Mouse (Mus musculus) testis, adult 2 months (tissue): ENCODE data around the gene Scyl1.

Experiments
- CTCF ChIP-seq: fragments of 200-500 bp; IDR thresholded peaks from 2 replicates; pipeline ENCODE4 v1.5.1; 2012; ENCODE audit warnings: low read depth, mild to moderate bottlenecking, inconsistent platforms, low read length, moderate library complexity; ENCODE audit not compliant: control insufficient read depth, insufficient read depth, insufficient replicate concordance
- POLR2A ChIP-seq: fragments of 200-500 bp; IDR thresholded peaks from 2 replicates; pipeline ENCODE4 v1.6.1; 2012; ENCODE audit warnings: low read depth, mild to moderate bottlenecking, inconsistent platforms, low read length, moderate library complexity; ENCODE audit not compliant: control insufficient read depth

DNA sequence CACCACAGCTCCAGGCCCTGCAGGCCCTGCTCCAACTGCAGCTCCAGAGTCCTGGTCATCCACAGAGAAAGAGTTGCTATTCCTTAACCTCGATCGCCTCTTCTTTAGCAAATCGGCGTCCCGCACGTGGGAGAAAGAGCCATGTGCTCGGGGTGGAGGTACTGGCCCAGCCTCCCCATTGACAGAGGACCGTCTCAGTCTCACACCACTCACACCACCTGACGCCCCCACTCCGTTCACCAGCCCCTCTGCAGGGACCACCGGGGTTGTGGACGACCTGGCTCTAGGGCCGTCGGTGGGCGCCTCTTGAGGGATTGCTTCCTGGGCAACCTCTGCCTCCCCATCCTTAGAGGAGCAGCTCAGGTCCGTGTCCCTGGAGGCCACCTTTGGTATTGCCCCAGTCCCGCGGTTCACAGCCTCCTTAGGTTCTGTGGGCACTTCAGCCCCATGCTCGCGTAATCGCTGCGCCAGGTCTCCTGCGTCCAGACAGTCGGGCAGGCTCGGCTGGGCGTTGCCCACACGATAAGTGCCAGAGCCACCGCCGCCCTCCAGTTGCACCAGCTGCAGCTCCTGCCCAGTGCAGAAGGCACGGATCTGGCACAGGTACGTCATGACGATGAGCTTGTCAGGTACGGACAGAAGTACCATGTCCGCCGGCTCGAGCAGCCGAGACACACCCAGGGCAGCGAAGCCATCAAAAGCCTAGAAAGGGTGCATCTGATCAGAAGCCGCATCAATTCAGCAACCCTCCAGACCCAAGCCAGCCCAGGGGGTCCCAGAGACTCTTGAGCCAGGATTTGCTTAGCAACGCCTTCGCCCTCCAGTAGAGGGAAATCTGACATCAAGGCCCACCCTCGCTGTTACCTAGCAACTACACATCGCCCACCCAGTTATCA, 55.2 kb downstream of the Scyl1 start:
- TF ChIP-seq CTCF (no peak; the same call in 1 of the 2 replicates), POLR2A (no peak)
